Mouse (Mus musculus) small intestine, adult 2 months (tissue): ENCODE data around the gene Cggbp1.

Source experiments
- CTCF ChIP-seq: fragments of 200-500 bp; IDR thresholded peaks from 2 replicates; pipeline ENCODE4 v1.5.1; 2012; ENCODE audit warnings: low read depth, mild to moderate bottlenecking, control low read depth, inconsistent platforms, low read length, moderate library complexity, mixed read lengths; ENCODE audit not compliant: insufficient replicate concordance, insufficient read length; ENCODE audit errors: extremely low read depth
- POLR2A ChIP-seq: fragments of 200-500 bp; IDR thresholded peaks from 2 replicates; pipeline ENCODE4 v1.6.1; 2012; ENCODE audit warnings: low read depth, mild to moderate bottlenecking, control low read depth, inconsistent platforms, low read length, moderate library complexity

DNA sequence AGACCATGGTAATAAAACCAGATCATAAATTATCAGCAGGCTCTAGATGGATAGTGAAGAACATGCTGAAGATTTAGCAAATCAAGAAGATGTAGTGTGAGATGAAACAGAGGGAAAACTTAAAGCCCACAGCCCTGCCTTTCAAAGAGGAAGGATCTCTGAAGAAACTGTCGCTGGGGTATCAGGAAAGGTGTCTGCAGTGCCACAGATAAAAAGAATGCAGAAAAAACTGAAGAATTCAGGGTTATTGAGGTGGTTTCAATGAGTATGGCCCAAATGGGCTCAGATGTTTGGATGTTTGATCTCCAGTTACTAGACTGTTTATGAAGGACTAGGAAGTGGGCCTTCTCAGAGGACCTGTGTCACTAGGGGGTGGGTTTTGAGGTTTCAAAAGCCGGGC lies 17.8 kb downstream of the Cggbp1 start:
- TF ChIP-seq CTCF (no peak), POLR2A (no peak)
